Mouse (Mus musculus) bone marrow macrophage, adult 2 months (primary cell): Measurements from ENCODE around the gene Nudcd3.

Experiments used
- CTCF ChIP-seq: IDR thresholded peaks from 2 replicates; pipeline ENCODE4 v1.5.1; 2012; ENCODE audit warnings: low read depth, mild to moderate bottlenecking, low read length, moderate library complexity
- POLR2A ChIP-seq: IDR thresholded peaks from 2 replicates; pipeline ENCODE4 v1.6.1; 2012; ENCODE audit warnings: mild to moderate bottlenecking, low read depth, low read length, borderline replicate concordance

DNA sequence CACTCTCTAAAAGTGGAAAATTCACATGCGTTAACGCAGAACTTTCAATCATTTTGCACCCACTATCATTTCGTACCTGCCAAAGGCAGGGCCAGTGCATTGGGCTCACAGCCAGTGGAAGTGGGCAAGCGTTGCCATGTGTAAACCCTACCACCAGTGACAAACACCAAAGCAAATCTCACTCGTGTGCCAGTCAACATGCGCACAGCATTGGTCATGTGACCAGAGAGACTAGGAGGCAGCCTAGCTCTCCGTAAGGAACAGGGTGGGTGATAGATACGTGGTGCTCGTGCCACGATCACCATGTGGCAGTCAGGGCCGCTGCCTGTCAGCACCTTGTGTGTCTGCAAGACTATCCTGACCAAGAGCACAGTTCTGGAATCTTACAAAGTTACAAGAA, 137.9 kb downstream of the Nudcd3 start:
- TF ChIP-seq CTCF = no peak
- TF ChIP-seq POLR2A = no peak
